ENCODE assay signal across 33 mouse cellular contexts in the genomic region with DNA sequence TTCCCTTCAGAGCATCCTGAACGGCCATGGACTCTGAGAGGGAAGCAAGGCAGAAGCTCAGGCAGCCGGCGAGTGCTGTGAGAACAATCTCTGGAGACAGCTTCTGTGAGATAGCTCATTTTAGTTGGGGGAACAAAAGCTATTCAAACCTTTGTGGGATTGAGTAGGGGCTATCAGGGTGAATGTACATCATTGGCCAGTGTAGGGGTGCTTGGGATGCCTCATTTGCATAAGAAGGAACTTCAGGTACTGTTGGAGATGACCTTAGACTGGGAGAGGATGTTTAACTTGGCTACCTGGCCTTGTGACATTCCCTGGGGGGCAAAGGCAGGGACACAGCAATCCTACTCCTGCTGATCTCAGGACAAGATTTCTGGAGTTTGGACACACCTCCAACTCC. TPM values are rescaled to one million over a fixed set of nuclear protein-coding genes. Genes with fewer than 3 reads are reported as not detected.
"Had no signal": no experiment of that assay in that cellular context is flagged by ENCODE, and none has a peak within 500 bp of the region (broad histone marks: within the 10 kb centered on the region; RNA-seq: fewer than 3 reads in every experiment).

No protein-coding gene starts in this region.

- H3K9ac ChIP-seq: heart, embryonic 13.5 days; heart, embryonic 15.5 days; hindbrain, embryonic 13.5 days; hindbrain, embryonic 15.5 days; kidney, embryonic 15.5 days; limb, embryonic 13.5 days; limb, embryonic 15.5 days; liver, embryonic 12.5 days; liver, embryonic 14.5 days had no signal

- H3K9me3 ChIP-seq: heart, embryonic 13.5 days; heart, embryonic 15.5 days; hindbrain, embryonic 13.5 days; hindbrain, embryonic 15.5 days; kidney, embryonic 15.5 days; limb, embryonic 13.5 days; limb, embryonic 15.5 days; liver, embryonic 12.5 days had no signal

- DNase-seq: gastrocnemius, postnatal 14 days; gastrocnemius, postnatal 36 days; heart, adult 18-20 months; heart, postnatal 14 days; heart, postnatal 36 days; kidney, adult 11 months; kidney, adult 2 months; kidney, adult 9 months; kidney, postnatal 14 days; kidney, postnatal 36 days; layer of hippocampus, adult 9-11 months; layer of hippocampus, postnatal 36 days; left cerebral cortex, postnatal 4 days had no signal

- H3K4me3 ChIP-seq: heart, embryonic 13.5 days; heart, embryonic 15.5 days; hindbrain, embryonic 13.5 days; hindbrain, embryonic 15.5 days; kidney, embryonic 15.5 days; limb, embryonic 13.5 days; limb, embryonic 15.5 days; liver, embryonic 12.5 days had no signal

- H3K27ac ChIP-seq: heart, embryonic 13.5 days; heart, embryonic 15.5 days; hindbrain, embryonic 13.5 days; hindbrain, embryonic 15.5 days; hindbrain, postnatal 0 days; kidney, embryonic 15.5 days; kidney, postnatal 0 days; limb, embryonic 13.5 days; limb, embryonic 15.5 days; liver, embryonic 12.5 days; liver, embryonic 14.5 days had no signal

- H3K4me1 ChIP-seq: hindbrain, embryonic 13.5 days; hindbrain, embryonic 15.5 days; limb, embryonic 13.5 days; limb, embryonic 15.5 days; liver, embryonic 12.5 days had no signal

- H3K36me3 ChIP-seq: heart, embryonic 13.5 days; heart, embryonic 15.5 days; hindbrain, embryonic 13.5 days; hindbrain, embryonic 15.5 days; kidney, embryonic 15.5 days; limb, embryonic 13.5 days; limb, embryonic 15.5 days; liver, embryonic 12.5 days had no signal

- H3K27me3 ChIP-seq: heart, embryonic 13.5 days; heart, embryonic 15.5 days; hindbrain, embryonic 13.5 days; hindbrain, embryonic 15.5 days; kidney, embryonic 15.5 days; limb, embryonic 13.5 days; limb, embryonic 15.5 days had no signal

RNA-seq across cellular contexts. Expression of a gene that starts 2.8 kb away (rescaled TPM):
- polyA plus RNA-seq: heart, embryonic 11.5 days; heart, embryonic 13.5 days; heart, embryonic 15.5 days; heart, postnatal 0 days; hindbrain, embryonic 11.5 days; hindbrain, embryonic 13.5 days; hindbrain, embryonic 15.5 days; hindbrain, postnatal 0 days; intestine, embryonic 14.5 days; intestine, embryonic 16.5 days; kidney, adult 2 months; kidney, embryonic 15.5 days; kidney, postnatal 0 days; large intestine, adult 2 months; limb, embryonic 11.5 days; limb, embryonic 13.5 days; limb, embryonic 15.5 days; liver, adult 2 months; liver, embryonic 12.5 days; liver, embryonic 14.5 days; liver, embryonic 16.5 days had no signal
